Mouse (Mus musculus) right cerebral cortex, adult 18-20 months (tissue): ENCODE results near the gene Gemin7.
"Not testable (repeated sequence)": the region's sequence is repeated elsewhere in the genome, so short reads cannot be mapped to it uniquely, and the experiment has no call there.

Source experiments
- DNase-seq: peaks from one replicate; pipeline ENCODE4 v3.0.0; 2022; ENCODE audit warnings: mixed read lengths

The Gemin7 gene

GRCm38 (mm10) chr7:19577141-19577852 lies at the start of gene Gemin7, which contains the start of gene Zfp296:
Gene Gemin7 (minus strand): TSS chr7:19577595.
Gene Zfp296 (plus strand): TSS chr7:19577287.
- no peak for DNase-seq

GRCm38 (mm10) chr7:19623433-19623832 lies 46.0 kb upstream of the Gemin7 start:
- DNase-seq: no peak

GRCm38 (mm10) chr7:19622241-19622640 lies 44.8 kb upstream of the Gemin7 start:
- no peak for DNase-seq

- peak; percentile 71 for DNase-seq
Observed at GRCm38 (mm10) chr7:19620811-19621210, 43.4 kb upstream of the Gemin7 start.

GRCm38 (mm10) chr7:19619004-19619801 lies 41.8 kb upstream of the Gemin7 start:
- DNase-seq: peak; percentile 74

- DNase-seq: no peak
Observed at GRCm38 (mm10) chr7:19615036-19615577, 37.7 kb upstream of the Gemin7 start.

GRCm38 (mm10) chr7:19610969-19611368 lies 33.6 kb upstream of the Gemin7 start:
- no peak for DNase-seq

- no peak for DNase-seq
Observed at GRCm38 (mm10) chr7:19609641-19610332, 32.4 kb upstream of the Gemin7 start.

- no peak for DNase-seq
Observed at GRCm38 (mm10) chr7:19607291-19607690, 29.9 kb upstream of the Gemin7 start.

GRCm38 (mm10) chr7:19604606-19605214 lies 27.3 kb upstream of the Gemin7 start:
- not testable (repeated sequence) for DNase-seq

- peak; percentile 96 for DNase-seq
Observed at GRCm38 (mm10) chr7:19603849-19604605, 26.6 kb upstream of the Gemin7 start, which contains the start of gene Clasrp. Gene Clasrp (minus strand): TSS chr7:19604486.

- no peak for DNase-seq
Observed at GRCm38 (mm10) chr7:19603055-19603454, 25.7 kb upstream of the Gemin7 start.

- DNase-seq: peak; percentile 54
Observed at GRCm38 (mm10) chr7:19600562-19600961, 23.2 kb upstream of the Gemin7 start.

GRCm38 (mm10) chr7:19593061-19593730 lies 15.8 kb upstream of the Gemin7 start:
- no peak for DNase-seq

GRCm38 (mm10) chr7:19589917-19590316 lies 12.5 kb upstream of the Gemin7 start:
- DNase-seq: peak; percentile 82

GRCm38 (mm10) chr7:19589207-19589606 lies 11.8 kb upstream of the Gemin7 start:
- DNase-seq: peak; percentile 50

- DNase-seq: no peak
Observed at GRCm38 (mm10) chr7:19586269-19586668, 8.9 kb upstream of the Gemin7 start.

- DNase-seq: no peak
Observed at GRCm38 (mm10) chr7:19580634-19581033, 3.2 kb upstream of the Gemin7 start.

- DNase-seq: no peak
Observed at GRCm38 (mm10) chr7:19579751-19580150, 2.4 kb upstream of the Gemin7 start.

- no peak for DNase-seq
Observed at GRCm38 (mm10) chr7:19578436-19578835, 1.0 kb upstream of the Gemin7 start.

GRCm38 (mm10) chr7:19577877-19578414 lies 551 bp upstream of the Gemin7 start:
- no peak for DNase-seq
